Mouse (Mus musculus) thymus, adult 2 months (tissue): ENCODE data around the gene Frmd4a. TPM values are rescaled to one million over a fixed set of nuclear protein-coding genes. Genes with fewer than 3 reads are reported as not detected.

Source experiments
- DNase-seq: peaks from one replicate; pipeline ENCODE4 v3.0.0; 2021
- H3K27ac ChIP-seq: fragments of 200-500 bp; 2 replicates; pipeline ENCODE4 v1.5.1; 2012; ENCODE audit warnings: low read length, control low read depth; ENCODE audit not compliant: control insufficient read depth, insufficient read depth
- H3K27me3 ChIP-seq: fragments of 200-500 bp; 2 replicates; pipeline ENCODE4 v1.6.1; 2012; ENCODE audit warnings: mild to moderate bottlenecking, low read length, moderate library complexity, mixed read lengths; ENCODE audit not compliant: control insufficient read depth, insufficient read depth
- H3K36me3 ChIP-seq: fragments of 200-500 bp; 2 replicates; pipeline ENCODE4 v1.6.1; 2012; ENCODE audit warnings: mild to moderate bottlenecking, low read length, moderate library complexity; ENCODE audit not compliant: control insufficient read depth, insufficient read depth
- H3K4me1 ChIP-seq: fragments of 200-500 bp; replicated peaks from 2 replicates; pipeline ENCODE4 v1.6.1; 2012; ENCODE audit warnings: low read length; ENCODE audit not compliant: control insufficient read depth, insufficient read depth
- H3K4me3 ChIP-seq: fragments of 200-500 bp; 2 replicates; pipeline ENCODE4 v1.5.1; 2012; ENCODE audit warnings: mild to moderate bottlenecking, low read length, control low read depth, moderate library complexity; ENCODE audit not compliant: control insufficient read depth, insufficient read depth
- CTCF ChIP-seq: fragments of 200-500 bp; IDR thresholded peaks from 2 replicates; pipeline ENCODE4 v1.5.1; 2012; ENCODE audit warnings: mild to moderate bottlenecking, control low read depth, low read length, moderate library complexity, borderline replicate concordance; ENCODE audit not compliant: control insufficient read depth, poor library complexity, insufficient read depth; ENCODE audit errors: extremely low read depth
- POLR2A ChIP-seq: fragments of 200-500 bp; IDR thresholded peaks from 2 replicates; pipeline ENCODE4 v1.6.1; 2012; ENCODE audit warnings: mild to moderate bottlenecking, low read length, control low read depth, moderate library complexity; ENCODE audit not compliant: control insufficient read depth, poor library complexity, insufficient read depth; ENCODE audit errors: extremely low read depth
- WGBS: fragments of 180-500 bp; shearing (Covaris S2); methylation state at CpG from one replicate; pipeline ENCODE4 v1.1.7; 2018; 5-methylcytosine and 5-hydroxymethylcytosine counted together
- polyA plus RNA-seq: library from polyadenylated mRNA; depleted of rRNA; stranded (reverse); fragments of >200 nt; gene quantifications from 2 replicates; pipeline ENCODE4 v1.2.3, GENCODE M21; 2012

Gene Frmd4a
- polyA plus RNA-seq, 1 experiment, result 17.5 TPM

DNA sequence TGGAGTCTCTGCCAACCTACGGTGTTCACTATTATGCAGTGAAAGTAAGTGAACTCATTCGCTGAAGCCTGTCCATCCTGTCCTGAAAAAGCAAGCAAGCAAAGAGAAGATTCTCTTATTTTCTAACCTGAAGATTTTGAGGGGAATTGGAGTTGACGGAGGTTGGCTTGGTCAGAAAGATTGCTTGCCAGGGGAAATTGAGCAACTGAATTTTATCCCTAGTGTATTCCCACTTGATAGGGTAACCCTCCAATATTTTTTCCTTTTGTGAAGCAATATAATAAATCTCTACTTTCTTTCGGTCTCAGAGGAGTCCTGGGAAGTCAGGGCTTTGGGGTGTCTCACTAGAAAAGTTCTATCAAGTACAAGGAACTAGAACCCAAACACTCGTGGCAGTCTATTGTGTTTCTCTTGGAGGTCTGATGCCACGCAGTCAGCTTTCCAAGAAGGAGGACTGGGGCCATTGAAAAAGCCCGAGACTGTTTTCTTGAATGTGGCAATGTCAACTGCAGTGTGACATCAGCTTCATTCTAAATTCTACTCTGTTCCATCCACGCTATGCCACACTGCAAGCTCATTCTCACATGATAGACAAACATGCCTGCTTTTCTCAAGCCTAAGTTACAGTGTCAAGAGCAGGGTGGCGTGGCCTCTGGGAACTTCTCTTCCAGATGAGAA lies 517.8 kb downstream of the Frmd4a start:
- DNase-seq, result no peak
- Histone ChIP-seq H3K27ac (no peak overlapping the region), H3K36me3 (no peaks in the 10 kb centered on the region), H3K4me3 (no peak overlapping the region), H3K4me1 (peaks cover 5% of the 10 kb centered on the region; the same call in 1 of the 2 replicates), H3K27me3 (no peaks in the 10 kb centered on the region)
- no peak for TF ChIP-seq POLR2A
- TF ChIP-seq CTCF, result no peak
- WGBS, result 95% methylated on average over 9 of the region's 9 CpGs

DNA sequence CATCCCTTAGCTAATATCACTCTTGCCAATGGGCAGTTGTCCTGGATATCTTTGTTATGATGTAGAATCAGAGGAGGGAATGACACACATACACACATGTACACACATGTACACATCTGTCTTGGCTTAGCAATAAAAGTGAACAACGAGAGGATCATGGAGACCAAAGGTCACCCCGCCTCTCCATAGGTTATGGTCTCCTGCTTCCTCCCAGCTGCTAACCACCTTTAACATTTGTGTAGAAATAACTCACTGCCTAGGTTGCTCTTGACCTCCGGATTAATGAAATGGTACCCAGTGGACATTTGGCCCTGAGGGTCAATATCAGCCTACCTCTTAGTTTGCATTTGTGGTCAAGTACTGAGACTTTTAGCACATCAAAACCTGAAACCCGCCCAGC lies 523.8 kb downstream of the Frmd4a start:
- DNase-seq, result no peak
- 93% methylated on average over 4 of the region's 4 CpGs for WGBS

DNA sequence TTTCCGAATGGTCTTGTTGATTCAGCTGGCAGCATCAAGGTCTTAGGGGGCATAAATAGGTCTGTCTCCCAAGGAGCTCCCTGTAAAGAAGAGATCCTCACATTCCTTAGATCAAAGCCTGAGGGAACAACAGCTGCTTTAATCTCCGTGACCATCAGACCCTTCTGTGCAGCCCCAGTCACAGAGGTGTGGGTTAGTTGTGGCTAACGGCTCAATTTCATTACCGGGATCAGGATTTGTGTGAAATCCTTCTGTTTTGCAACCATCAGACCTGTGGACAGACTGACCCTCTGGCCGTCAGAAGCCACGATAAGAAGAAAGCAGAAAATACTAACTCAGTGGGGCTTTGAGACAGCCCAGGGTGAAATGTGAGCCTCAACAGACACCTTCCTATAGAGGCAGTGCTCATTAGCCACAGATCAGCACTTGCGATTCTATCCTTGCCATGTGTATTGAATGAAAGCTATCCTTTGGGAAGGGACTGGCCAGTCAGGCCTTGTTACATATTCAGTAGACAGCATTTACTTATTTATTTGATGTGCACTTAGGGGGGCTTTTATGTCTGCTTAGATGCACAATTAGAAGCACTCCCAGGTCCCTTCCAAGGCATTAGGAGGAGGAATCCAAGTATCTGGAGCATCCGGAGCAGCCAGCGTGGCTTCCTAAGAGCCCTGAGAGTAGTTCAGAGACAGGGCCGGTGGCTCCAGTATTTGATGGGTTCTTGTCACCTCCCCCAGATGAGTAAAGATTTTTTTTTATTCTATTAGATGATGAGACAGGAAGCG lies 524.5 kb downstream of the Frmd4a start:
- Histone ChIP-seq H3K4me3 (no peak overlapping the region), H3K27me3 (no peaks in the 10 kb centered on the region), H3K36me3 (no peaks in the 10 kb centered on the region), H3K27ac (no peak overlapping the region), H3K4me1 (peaks cover 17% of the 10 kb centered on the region)
- no peak for TF ChIP-seq CTCF
- no peak for TF ChIP-seq POLR2A
- DNase-seq, result no peak
- WGBS, result 88% methylated on average over 11 of the region's 11 CpGs

More for the DNA sequence above, 523.8 kb downstream of the Frmd4a start:
- Histone ChIP-seq H3K27ac (no peak overlapping the region), H3K4me3 (no peak overlapping the region), H3K4me1 (peaks cover 15% of the 10 kb centered on the region), H3K27me3 (no peaks in the 10 kb centered on the region), H3K36me3 (no peaks in the 10 kb centered on the region)
- no peak for TF ChIP-seq CTCF
- no peak for TF ChIP-seq POLR2A

- Histone ChIP-seq H3K27me3 (no peaks in the 10 kb centered on the region), H3K27ac (no peak overlapping the region), H3K4me1 (peaks cover 19% of the 10 kb centered on the region), H3K36me3 (no peaks in the 10 kb centered on the region), H3K4me3 (no peak overlapping the region)
- TF ChIP-seq CTCF (no peak), POLR2A (no peak)
- DNase-seq, result no peak
- WGBS, result 71% methylated on average over 11 of the region's 11 CpGs
Observed at GRCm38 (mm10) chr2:4542629-4543416, 525.3 kb downstream of the Frmd4a start.

DNA sequence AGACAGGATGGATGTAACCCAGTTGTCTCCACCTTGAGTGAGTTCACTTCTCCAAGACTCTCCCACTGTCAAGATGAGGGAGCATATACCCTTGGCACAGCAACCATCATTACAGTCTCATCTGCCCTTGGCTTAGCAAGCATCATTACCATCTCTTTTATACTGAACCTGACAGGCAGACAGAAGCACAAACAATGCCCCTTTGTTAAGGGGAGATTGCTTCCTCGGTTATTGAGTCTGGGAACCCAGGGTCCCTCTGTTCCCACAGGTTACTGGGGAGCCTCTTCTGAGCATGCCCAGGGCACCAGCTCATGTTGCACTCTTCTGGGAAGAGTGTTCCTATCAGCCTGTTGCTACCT lies 525.9 kb downstream of the Frmd4a start:
- DNase-seq, result no peak
- WGBS, result 69% methylated on average over 1 of the region's 1 CpGs
- H3K4me1 ChIP-seq, result peaks cover 19% of the 10 kb centered on the region
- H3K4me3 ChIP-seq, result no peak overlapping the region
- no peaks in the 10 kb centered on the region for H3K27me3 ChIP-seq
- no peak overlapping the region for H3K27ac ChIP-seq
- TF ChIP-seq CTCF (no peak), POLR2A (no peak)
- H3K36me3 ChIP-seq, result no peaks in the 10 kb centered on the region

DNA sequence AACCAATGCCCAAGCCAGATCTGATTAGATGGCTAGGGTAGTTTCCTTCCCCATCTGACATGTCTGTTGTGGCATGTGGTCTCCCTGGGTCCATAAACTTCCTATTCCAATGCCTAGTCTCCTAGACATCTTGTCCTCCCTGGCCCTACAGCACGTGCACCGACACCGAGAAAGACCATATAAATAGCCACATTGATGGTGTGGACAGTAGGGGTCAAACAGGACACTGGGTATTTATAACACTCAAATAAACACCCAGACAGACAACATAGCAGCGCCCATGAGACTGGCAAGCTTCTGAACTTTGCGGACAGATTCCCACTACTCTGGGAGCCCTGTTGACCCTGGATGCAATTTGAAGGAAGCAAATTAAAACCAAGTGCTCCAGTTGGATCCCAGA lies 526.8 kb downstream of the Frmd4a start:
- Histone ChIP-seq H3K4me3 (no peak overlapping the region), H3K36me3 (no peaks in the 10 kb centered on the region), H3K27ac (no peak overlapping the region), H3K4me1 (peaks cover 19% of the 10 kb centered on the region), H3K27me3 (no peaks in the 10 kb centered on the region)
- WGBS, result 93% methylated on average over 5 of the region's 5 CpGs
- DNase-seq, result no peak
- TF ChIP-seq POLR2A, result no peak
- no peak for TF ChIP-seq CTCF
